Mouse (Mus musculus): ENCODE results near the gene Lyrm1. TPM values are rescaled to one million over a fixed set of nuclear protein-coding genes. Genes with fewer than 3 reads are reported as not detected.

Gene Lyrm1
- polyA plus RNA-seq (2012; rRNA removed): 5.2 and 6.6 TPM in 2 replicates

DNA sequence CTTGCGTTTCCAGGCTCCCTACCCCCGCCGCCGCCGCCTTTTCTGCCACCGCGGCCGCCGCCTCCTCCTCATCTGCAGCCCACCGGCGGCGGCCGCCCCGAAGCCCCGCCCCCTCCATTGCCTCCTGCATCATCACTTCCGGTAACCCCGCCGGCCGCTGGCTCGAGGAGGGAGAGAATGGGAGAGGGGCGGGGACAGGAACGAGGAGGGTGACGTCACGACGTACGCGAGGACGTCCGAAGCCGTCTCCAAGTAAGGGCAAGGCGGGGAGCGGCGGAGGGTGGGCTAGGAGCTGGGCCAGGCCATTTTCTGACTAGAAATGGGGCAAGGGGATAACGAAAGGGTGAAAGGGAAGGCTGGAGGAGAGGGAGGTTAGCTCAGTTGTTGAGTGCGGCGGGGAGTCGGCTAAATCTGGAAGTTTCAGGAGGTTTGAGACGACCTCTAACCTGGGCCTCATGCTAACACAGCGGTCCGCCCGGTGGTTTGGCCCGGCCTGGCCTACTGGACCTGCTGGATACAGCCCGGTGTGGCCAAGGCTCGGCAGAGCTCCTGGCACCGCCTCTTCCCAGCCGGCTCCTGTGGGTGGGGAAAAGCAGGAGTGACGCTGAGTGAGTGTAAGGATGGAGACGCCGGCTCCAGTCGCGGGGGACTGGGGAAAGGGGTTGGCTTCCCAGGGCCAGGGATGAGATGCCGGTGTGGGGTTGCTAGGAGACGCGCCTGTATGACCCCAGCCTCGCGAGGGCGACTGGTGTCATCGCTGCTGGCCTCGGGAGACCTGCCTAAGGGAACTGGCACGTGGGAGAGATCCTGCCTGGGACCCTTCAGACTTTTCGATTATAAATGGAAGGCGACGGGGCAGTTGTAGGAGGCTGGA, at the start of gene Lyrm1, which contains the start of gene Dcun1d3:
Lyrm1 (plus strand) TSS at position 223 of the 874 bp plus-strand sequence.
Dcun1d3 (minus strand) TSS at position 660 of the 874 bp plus-strand sequence.

Other genes starting within 250 kb of the Lyrm1 start
- 0.32 TPM in 1 of 2 replicates, not detected in the other for gene Acsm4, start 205.8 kb upstream of the Lyrm1 start, polyA plus RNA-seq (2012; rRNA removed)
- 47.0 and 53.1 TPM in 2 replicates for gene Thumpd1, start 175.1 kb upstream of the Lyrm1 start, polyA plus RNA-seq (2012; rRNA removed)
- gene Acsm3, start 134.9 kb upstream of the Lyrm1 start, polyA plus RNA-seq (2012; rRNA removed): 0.11 and 0.22 TPM in 2 replicates
- gene Rexo5, start 101.9 kb upstream of the Lyrm1 start, polyA plus RNA-seq (2012; rRNA removed): 42.0 and 45.7 TPM in 2 replicates
- gene Eri2, start 101.8 kb upstream of the Lyrm1 start, polyA plus RNA-seq (2012; rRNA removed): 10.1 and 20.7 TPM in 2 replicates
- 9.2 and 11.8 TPM in 2 replicates for gene Dcun1d3, start 437 bp downstream of the Lyrm1 start, polyA plus RNA-seq (2012; rRNA removed)
- 0.02 and 0.14 TPM in 2 replicates for gene Dnah3, start 199.4 kb downstream of the Lyrm1 start, polyA plus RNA-seq (2012; rRNA removed)
- gene Tmem159, start 206.5 kb downstream of the Lyrm1 start, polyA plus RNA-seq (2012; rRNA removed): 10.3 and 11.1 TPM in 2 replicates
- gene Zp2, start 249.4 kb downstream of the Lyrm1 start, polyA plus RNA-seq (2012; rRNA removed): 0.10 TPM in 1 of 2 replicates, not detected in the other

Data from central nervous system, embryonic 11.5 days (tissue).